Mouse (Mus musculus) limb, embryonic 14.5 days (tissue): ENCODE data around the gene Neil1. TPM values are rescaled to one million over a fixed set of nuclear protein-coding genes. Genes with fewer than 3 reads are reported as not detected.
A peak's percentile ranks its signal among the peaks of the same experiment; 100 is the strongest.

Experiments
- ATAC-seq: fragments of 200-750 bp; cut with Nextera tagmentation; 2 replicates; pipeline ENCODE4 v1.8.0; 2017; ENCODE audit warnings: low read depth, moderate number of reproducible peaks, moderate TSS enrichment; ENCODE audit not compliant: low FRiP score
- DNase-seq: peaks from one replicate; pipeline ENCODE4 v3.0.0-alpha.2; 2015; ENCODE audit warnings: low spot score
- H3K27ac ChIP-seq: fragments of 300-500 bp; sonication (generic); replicated peaks from 2 replicates; pipeline ENCODE4 v1.5.1; 2014; ENCODE audit warnings: low read depth, mild to moderate bottlenecking, low read length, moderate library complexity, mixed read lengths
- H3K27me3 ChIP-seq: fragments of 300-500 bp; sonication (generic); 2 replicates; pipeline ENCODE4 v1.6.1; 2014; ENCODE audit warnings: low read length, mixed read lengths; ENCODE audit not compliant: control insufficient read depth, insufficient read depth
- H3K36me3 ChIP-seq: fragments of 300-500 bp; sonication (generic); 2 replicates; pipeline ENCODE4 v1.6.1; 2014; ENCODE audit warnings: mild to moderate bottlenecking, low read length, moderate library complexity, mixed read lengths; ENCODE audit not compliant: control insufficient read depth, insufficient read depth
- H3K4me1 ChIP-seq: fragments of 300-500 bp; sonication (generic); 2 replicates; pipeline ENCODE4 v1.6.1; 2014; ENCODE audit warnings: antibody characterized with exemption, low read length, mixed read lengths; ENCODE audit not compliant: control insufficient read depth, insufficient read depth
- H3K4me2 ChIP-seq: fragments of 300-500 bp; sonication (generic); replicated peaks from 2 replicates; pipeline ENCODE4 v1.6.1; 2014; ENCODE audit warnings: low read depth, mild to moderate bottlenecking, low read length, moderate library complexity; ENCODE audit not compliant: severe bottlenecking
- H3K4me3 ChIP-seq: fragments of 300-500 bp; sonication (generic); replicated peaks from 2 replicates; pipeline ENCODE4 v1.5.1; 2014; ENCODE audit warnings: low read length
- H3K9ac ChIP-seq: fragments of 300-500 bp; sonication (generic); 2 replicates; pipeline ENCODE4 v1.6.1; 2014; ENCODE audit warnings: mild to moderate bottlenecking, low read depth, low read length, moderate library complexity; ENCODE audit not compliant: severe bottlenecking
- H3K9me3 ChIP-seq: fragments of 300-500 bp; sonication (generic); 2 replicates; pipeline ENCODE4 v1.6.1; 2016; ENCODE audit warnings: low read length; ENCODE audit not compliant: control insufficient read depth
- POLR2A ChIP-seq: fragments of 200-500 bp; IDR thresholded peaks from 2 replicates; pipeline ENCODE4 v1.8.0; 2012; ENCODE audit warnings: inconsistent platforms, mild to moderate bottlenecking, moderate library complexity, borderline replicate concordance; ENCODE audit not compliant: insufficient read depth, insufficient read length; ENCODE audit errors: extremely low read depth
- WGBS: fragments of 180-500 bp; shearing (Covaris S2); extraction: QIAGEN DNeasy Blood & Tissue Kit; methylation state at CpG from one replicate; pipeline ENCODE4 v1.1.7; 2014; 5-methylcytosine and 5-hydroxymethylcytosine counted together
- polyA plus RNA-seq, 2 experiments: library from polyadenylated mRNA; depleted of rRNA in 1 of 2; stranded (reverse) in 1 of 2; unstranded in 1 of 2; fragments of >200 nt; fragmentation: Nextera tagmentation in 1 of 2; extraction: Ambion mirVana in 1 of 2; gene quantifications; 2 replicates each; pipeline versions ENCODE4 v1.2.1 to v1.2.3; 2012 to 2014

Gene Neil1
- polyA plus RNA-seq, 2 experiments: 5.4 to 13.5 TPM

- no peaks in the 10 kb centered on the region for H3K4me1 ChIP-seq
- H3K27ac ChIP-seq: no peak overlapping the region
- no peak overlapping the region for H3K4me2 ChIP-seq
- no peak overlapping the region for H3K4me3 ChIP-seq
- no peaks in the 10 kb centered on the region for H3K27me3 ChIP-seq
- DNase-seq (no peak), ATAC-seq (no peak)
- WGBS: 91% methylated on average over 9 of the region's 9 CpGs
- peaks cover 75% of the 10 kb centered on the region for H3K36me3 ChIP-seq
- H3K9ac ChIP-seq: no peak overlapping the region
- no peak for TF ChIP-seq POLR2A
- no peaks in the 10 kb centered on the region for H3K9me3 ChIP-seq
Observed at GRCm38 (mm10) chr9:57139110-57139509, 9.0 kb downstream of the Neil1 start.

- 86% methylated on average over 6 of the region's 6 CpGs for WGBS
- Histone ChIP-seq H3K36me3 (peaks cover 69% of the 10 kb centered on the region), H3K27ac (no peak overlapping the region), H3K9ac (no peak overlapping the region), H3K4me1 (no peaks in the 10 kb centered on the region), H3K27me3 (no peaks in the 10 kb centered on the region), H3K4me3 (no peak overlapping the region), H3K4me2 (no peak overlapping the region), H3K9me3 (no peaks in the 10 kb centered on the region)
- no peak for ATAC-seq
- TF ChIP-seq POLR2A: no peak
- no peak for DNase-seq
Observed at GRCm38 (mm10) chr9:57138507-57138906, 9.6 kb downstream of the Neil1 start.

DNA sequence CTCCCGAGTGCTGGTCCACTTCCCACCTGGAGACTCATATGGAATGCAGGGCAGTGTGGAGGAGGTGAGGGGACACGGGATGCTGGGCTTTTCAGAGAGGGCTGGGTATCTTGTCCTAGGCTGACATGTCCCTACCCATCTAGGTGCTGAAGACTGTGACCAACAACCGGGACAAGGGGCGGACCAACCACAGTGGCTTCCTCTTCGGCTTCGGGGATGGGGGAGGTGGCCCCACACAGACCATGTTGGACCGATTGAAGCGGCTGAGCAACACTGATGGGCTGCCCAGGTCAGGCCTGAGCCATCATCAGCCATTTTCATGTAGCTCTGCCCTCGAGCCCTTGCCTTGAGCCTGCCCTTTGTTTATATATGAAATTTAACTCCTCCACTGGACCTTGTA lies 10.3 kb downstream of the Neil1 start:
- no peak overlapping the region for H3K4me2 ChIP-seq
- ATAC-seq: no peak
- H3K27ac ChIP-seq: no peak overlapping the region
- no peaks in the 10 kb centered on the region for H3K27me3 ChIP-seq
- no peak overlapping the region for H3K4me3 ChIP-seq
- H3K9me3 ChIP-seq: no peaks in the 10 kb centered on the region
- H3K9ac ChIP-seq: no peak overlapping the region
- WGBS: 85% methylated on average over 9 of the region's 9 CpGs
- DNase-seq: no peak
- TF ChIP-seq POLR2A: no peak
- H3K4me1 ChIP-seq: no peaks in the 10 kb centered on the region
- H3K36me3 ChIP-seq: peaks cover 69% of the 10 kb centered on the region

- Histone ChIP-seq H3K27me3 (no peaks in the 10 kb centered on the region), H3K36me3 (peaks cover 68% of the 10 kb centered on the region), H3K4me3 (no peak overlapping the region), H3K9me3 (no peaks in the 10 kb centered on the region), H3K9ac (no peak overlapping the region), H3K27ac (no peak overlapping the region), H3K4me2 (no peak overlapping the region), H3K4me1 (no peaks in the 10 kb centered on the region)
- WGBS: 84% methylated on average over 6 of the region's 6 CpGs
- no peak for TF ChIP-seq POLR2A
- DNase-seq (no peak), ATAC-seq (no peak)
Observed at GRCm38 (mm10) chr9:57137246-57137645, 10.9 kb downstream of the Neil1 start.

GRCm38 (mm10) chr9:57130577-57131433 lies 17.3 kb downstream of the Neil1 start, which contains the start of gene Man2c1:
Gene Man2c1 (plus strand): TSS chr9:57130690.
- Histone ChIP-seq H3K36me3 (peaks cover 40% of the 10 kb centered on the region), H3K27ac (peak within 1 kb of the TSS; percentile 89), H3K4me3 (peak within 1 kb of the TSS; percentile 75), H3K9me3 (no peaks in the 10 kb centered on the region), H3K27me3 (no peaks in the 10 kb centered on the region), H3K4me1 (peaks cover 9% of the 10 kb centered on the region; the same call in 1 of the 2 replicates), H3K4me2 (peak within 1 kb of the TSS; percentile 80), H3K9ac (peak within 1 kb of the TSS; percentile 74)
- under 1% methylated on average over 51 of the region's 58 CpGs for WGBS
- ATAC-seq (peak; percentile 89), DNase-seq (peak; percentile 96)
- TF ChIP-seq POLR2A: 0 out of 2 replicates have a peak, but pooled peaks have one; percentile 16

- no peak overlapping the region for H3K27ac ChIP-seq
- DNase-seq: no peak
- no peak for TF ChIP-seq POLR2A
- H3K4me1 ChIP-seq: peaks cover 9% of the 10 kb centered on the region; the same call in 1 of the 2 replicates
- H3K4me3 ChIP-seq: peak overlapping the region; percentile 75; the same call in 1 of the 2 replicates
- no peak for ATAC-seq
- no peak overlapping the region for H3K9ac ChIP-seq
- H3K27me3 ChIP-seq: no peaks in the 10 kb centered on the region
- H3K4me2 ChIP-seq: peak overlapping the region; percentile 80
- no peaks in the 10 kb centered on the region for H3K9me3 ChIP-seq
- H3K36me3 ChIP-seq: peaks cover 39% of the 10 kb centered on the region
Observed at GRCm38 (mm10) chr9:57129641-57130040, 18.5 kb downstream of the Neil1 start.
